Mouse (Mus musculus) cerebellum, adult 9-10 months (tissue): ENCODE results near the gene Aurkaip1.
"Not testable (repeated sequence)": the region's sequence is repeated elsewhere in the genome, so short reads cannot be mapped to it uniquely, and the experiment has no call there.

Source experiments
- DNase-seq: peaks from one replicate; pipeline ENCODE4 v3.0.0; 2022

The Aurkaip1 gene

DNA sequence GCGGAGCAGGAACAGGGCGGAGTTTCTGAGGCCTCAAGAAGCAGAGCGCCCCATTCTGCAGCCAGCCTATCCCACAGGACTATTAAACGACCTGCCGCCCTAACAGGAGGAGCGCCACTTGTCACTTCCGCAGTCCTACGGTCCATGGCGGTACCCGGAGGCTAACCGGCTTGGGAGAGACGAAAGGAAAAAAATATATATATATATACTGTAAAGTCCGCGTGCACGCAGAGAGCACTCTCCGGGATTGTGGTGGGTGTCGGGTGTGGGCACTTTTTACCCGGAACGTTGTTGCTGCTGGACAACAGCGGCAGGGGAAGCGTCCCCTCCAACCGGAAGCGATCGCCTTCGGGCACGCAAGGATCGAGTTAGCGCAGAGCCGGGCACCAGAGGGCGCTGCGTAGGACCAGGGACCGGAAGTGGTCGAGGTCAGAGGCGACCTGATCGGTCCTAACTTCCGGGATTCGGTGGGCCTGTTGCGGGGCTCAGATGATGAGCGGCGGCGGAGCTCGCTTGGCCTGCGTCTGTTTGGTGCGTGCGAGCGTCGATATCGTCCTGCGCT, at the start of gene Aurkaip1:
Gene Aurkaip1, plus strand, starts transcription at position 68 of the 562 bp plus-strand sequence.
- peak; percentile 95 for DNase-seq

DNA sequence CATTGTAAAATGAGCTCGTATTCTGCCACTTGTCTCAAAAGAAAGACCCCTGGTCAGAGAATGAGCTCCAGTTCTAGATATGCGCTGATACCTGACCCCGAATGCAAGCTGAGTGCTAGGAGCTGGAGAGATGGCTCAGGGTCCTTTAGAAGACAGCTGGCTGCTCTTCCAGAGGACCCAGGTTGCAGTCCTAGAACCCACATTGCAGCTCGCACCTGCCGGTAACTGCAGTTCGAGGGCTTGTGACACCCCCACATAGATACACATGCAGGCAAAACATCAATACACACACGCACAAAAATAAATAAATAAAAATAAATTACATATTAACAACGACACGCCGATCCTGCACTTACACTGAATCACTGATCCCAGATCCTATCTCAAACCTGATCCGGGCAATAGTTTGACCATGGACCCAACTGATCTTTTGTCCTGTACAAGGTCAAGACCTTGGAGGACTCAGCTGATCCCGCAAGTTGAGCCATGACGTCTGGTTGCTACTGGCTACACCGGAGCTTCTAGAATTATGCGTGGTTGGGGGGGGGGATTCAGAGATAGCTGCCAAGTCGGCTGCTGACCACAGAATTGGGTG, 47.5 kb upstream of the Aurkaip1 start:
- DNase-seq, result peak; percentile 39

DNA sequence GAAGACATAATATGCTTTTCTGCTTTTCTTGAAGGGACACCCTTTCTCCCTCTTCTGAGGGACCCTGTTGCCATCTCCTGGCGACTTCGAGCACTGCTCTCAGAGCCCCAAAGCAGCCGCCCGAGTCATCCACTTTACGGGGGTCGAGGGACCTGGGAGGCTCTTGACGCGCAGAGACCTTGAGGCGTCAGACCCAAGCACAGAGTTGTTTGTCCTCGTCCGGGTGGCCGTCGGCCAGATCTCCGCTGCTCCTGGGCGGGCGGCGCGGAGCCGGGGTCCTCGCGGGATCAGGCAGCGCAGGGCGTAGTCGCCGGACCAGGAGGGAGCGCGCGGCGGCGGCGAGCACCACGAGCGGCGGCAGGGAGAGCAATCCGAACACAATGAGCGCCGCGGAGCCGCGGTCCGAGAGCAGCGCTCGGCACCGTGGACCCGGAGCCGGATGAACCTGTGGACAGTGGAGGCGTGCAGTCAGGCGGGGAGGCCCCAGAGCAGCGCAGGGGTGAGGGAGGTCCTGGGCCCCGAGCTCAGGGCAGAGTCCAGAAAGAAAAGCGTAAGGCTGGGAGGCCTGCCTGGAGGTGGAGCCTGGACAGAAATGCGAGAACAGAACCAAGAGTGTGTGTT, 46.9 kb upstream of the Aurkaip1 start:
- DNase-seq, result peak; percentile 84

DNA sequence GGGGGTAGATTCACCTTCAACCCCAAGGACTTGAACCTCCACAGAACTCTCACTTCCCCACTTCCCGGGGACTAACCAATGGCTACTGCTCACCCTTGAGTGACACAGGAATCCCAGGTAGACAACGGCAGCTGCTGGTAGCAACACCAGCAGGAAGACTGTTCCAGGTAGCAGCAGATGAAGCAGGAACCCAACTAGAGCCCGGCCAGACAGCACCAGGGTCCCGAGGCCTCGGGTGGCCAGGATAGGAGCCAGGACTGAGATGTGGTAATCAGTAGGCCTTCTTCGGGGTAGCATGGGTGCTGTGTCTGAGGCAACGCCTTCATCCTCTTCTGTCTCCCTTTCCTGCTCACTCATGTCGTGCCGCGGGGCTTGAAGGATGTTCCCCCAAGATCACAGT, 45.8 kb upstream of the Aurkaip1 start:
- peak; percentile 36 for DNase-seq

DNA sequence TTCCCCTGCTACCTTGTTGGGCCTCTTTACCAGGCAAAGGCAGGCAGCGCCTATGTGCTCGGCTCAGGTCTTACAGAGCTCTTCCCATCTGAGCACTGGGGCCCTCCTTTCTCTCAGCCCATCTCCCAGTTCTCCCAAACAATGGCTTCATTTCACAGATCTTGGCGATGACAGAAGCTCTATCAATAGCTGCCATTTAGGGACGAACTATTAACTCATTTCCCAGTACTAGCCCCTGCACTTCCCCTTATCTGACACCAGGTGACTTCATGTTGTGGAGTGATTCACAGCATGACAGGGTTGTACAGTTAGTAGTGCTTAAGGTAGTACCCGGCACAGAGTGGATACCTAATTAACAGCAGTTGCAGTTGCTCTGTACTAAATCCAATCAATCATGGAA, 45.3 kb upstream of the Aurkaip1 start, which contains the start of gene Tmem88b:
Gene Tmem88b, minus strand, starts transcription at position 56 of the 400 bp plus-strand sequence.
- DNase-seq, result no peak

- no peak for DNase-seq
Observed at GRCm38 (mm10) chr4:155788300-155788699, 42.8 kb upstream of the Aurkaip1 start.

- DNase-seq, result not testable (repeated sequence)
Observed at GRCm38 (mm10) chr4:155788833-155789232, 42.2 kb upstream of the Aurkaip1 start.

- no peak for DNase-seq
Observed at GRCm38 (mm10) chr4:155790021-155790489, 41.0 kb upstream of the Aurkaip1 start, which contains the start of gene Ankrd65. Ankrd65 (plus strand) TSS chr4:155790439.

DNA sequence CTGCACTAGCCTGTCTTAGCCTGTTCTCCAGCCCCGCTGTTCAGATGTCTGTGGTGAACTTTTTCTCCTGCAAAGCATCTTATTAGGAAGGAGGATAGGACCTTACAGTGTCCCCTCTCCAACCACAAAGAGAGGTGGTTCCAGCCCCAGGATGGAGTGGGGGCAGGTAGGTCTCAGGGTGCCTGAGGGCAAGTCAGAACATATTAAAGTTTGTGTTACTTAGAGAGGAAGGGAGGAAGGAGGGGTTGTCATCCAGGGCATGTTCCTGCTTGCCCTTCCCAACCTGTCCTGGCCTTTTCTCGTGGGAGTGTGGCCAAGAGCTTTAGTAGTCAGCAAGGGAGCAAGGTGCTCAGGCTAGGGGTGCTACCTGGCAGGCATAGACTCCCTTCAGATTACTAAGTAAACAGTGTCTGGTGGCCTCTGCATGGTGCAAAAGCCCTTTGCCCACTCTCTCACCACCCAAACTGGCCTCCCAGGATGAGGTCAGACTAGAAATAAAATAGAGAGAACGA, 40.4 kb upstream of the Aurkaip1 start:
- no peak for DNase-seq

DNA sequence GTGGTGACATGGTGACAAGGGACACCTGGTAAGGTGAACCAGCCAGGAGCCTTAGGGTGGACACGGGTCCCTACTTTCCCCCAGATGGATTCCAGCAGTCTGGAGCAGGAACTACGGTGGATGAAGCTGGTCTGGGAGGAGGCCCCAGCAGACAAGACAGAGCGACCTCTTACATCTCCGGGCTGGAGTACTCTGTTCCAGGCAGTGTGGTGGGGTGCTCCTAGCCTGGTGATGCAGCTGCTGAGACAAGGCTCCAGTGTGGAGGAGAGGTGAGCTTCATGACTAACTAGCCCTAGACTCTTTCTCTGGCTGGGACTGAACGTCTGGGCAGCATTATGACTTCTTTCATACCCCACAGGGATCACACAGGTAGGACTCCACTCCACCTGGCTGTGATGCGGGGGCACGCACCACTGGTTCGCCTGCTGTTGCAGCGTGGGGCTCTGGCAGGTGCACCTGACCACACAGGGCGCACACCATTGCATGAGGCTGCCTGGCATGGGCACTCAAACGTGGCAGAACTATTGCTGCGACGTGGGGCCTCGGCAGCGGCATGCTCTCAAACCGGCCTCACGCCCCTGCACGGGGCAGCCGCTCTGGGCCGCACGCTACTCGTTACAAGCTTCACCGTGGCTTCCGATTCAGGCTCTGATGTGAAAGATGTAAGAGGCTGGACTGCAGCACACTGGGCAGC, 39.7 kb upstream of the Aurkaip1 start:
- no peak for DNase-seq

DNA sequence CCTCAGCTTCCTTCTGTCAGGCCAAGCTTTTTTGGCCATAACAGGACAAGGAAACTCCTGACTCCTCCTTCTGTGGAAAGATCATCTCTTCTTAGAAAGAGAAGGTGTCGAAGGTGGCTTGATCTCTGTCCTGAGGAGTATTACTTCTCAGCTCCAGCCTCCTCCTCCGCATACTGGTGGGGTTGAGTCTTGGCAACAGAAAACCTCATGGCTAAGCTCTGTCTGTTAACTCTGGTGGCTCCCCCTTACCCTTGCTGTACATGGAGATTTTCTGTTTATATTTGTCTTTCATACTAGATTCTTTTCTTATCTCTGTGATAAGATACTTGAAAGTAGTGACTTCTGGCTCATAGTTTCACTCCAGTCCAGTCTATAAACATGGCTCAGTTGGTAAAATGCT, 37.3 kb upstream of the Aurkaip1 start:
- no peak for DNase-seq

DNA sequence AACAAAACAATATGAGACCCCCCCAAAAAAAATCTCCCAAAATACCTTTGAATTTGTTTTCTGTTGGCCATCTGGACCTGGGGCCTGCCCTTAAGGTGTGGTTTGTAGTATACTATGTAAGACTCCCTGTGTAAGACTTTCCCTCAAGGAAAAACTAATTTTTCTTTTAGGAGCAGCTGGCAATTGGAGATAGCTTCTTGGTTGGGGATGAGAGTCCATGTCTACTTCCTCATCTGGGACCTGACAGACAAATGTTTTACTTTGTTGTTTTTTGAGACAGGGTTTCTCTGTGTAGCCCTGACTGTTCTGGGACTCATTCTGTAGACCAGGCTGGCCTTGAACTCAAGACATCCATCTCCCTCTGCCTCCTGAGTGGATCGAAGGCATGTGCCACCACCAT, 29.0 kb upstream of the Aurkaip1 start:
- DNase-seq, result no peak

GRCm38 (mm10) chr4:155802741-155803339, 28.2 kb upstream of the Aurkaip1 start, which contains the start of gene Mrpl20:
Mrpl20 (plus strand) TSS chr4:155802878.
- no peak for DNase-seq

- peak; percentile 94 for DNase-seq
Observed at GRCm38 (mm10) chr4:155803340-155804041, 27.6 kb upstream of the Aurkaip1 start.

GRCm38 (mm10) chr4:155807841-155808240, 23.2 kb upstream of the Aurkaip1 start:
- DNase-seq, result no peak

DNA sequence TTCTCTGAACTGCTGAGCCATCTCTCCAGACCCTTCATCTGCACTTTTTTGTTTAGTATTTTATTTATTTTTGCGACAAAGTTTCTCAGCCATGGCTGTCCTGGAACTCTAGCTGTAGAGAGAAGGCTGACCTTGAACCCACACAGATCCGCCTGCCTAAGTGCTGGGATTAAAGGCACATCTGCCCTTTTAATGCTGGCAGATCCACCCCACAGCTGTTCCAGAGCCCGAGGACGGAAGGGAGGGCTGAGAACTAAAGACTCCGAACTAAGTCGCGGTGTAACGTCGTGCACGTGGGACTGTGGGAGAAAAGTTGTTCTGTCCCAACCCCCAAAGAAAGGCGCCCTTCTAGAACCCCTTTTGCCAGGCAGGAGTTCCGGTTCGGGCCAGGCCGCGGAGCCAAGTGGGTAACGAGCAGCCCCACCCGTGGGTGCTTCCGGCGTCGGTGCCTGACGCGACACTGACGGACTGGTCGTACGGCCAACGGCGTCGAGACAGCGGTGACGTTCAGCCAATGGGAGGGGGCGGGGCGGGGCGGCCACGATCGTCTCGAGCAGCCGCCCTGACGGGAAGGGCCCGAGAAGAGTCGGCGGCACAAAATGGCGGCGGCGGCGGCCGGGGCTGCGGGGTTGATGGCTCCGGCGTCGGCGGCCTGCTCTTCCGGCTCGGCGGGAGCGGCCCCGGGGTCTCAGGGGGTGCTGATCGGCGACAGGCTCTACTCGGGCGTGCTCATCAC, 19.0 kb upstream of the Aurkaip1 start, which contains the start of gene Ccnl2:
Gene Ccnl2, plus strand, starts transcription at position 561 of the 736 bp plus-strand sequence.
- peak; percentile 90 for DNase-seq

DNA sequence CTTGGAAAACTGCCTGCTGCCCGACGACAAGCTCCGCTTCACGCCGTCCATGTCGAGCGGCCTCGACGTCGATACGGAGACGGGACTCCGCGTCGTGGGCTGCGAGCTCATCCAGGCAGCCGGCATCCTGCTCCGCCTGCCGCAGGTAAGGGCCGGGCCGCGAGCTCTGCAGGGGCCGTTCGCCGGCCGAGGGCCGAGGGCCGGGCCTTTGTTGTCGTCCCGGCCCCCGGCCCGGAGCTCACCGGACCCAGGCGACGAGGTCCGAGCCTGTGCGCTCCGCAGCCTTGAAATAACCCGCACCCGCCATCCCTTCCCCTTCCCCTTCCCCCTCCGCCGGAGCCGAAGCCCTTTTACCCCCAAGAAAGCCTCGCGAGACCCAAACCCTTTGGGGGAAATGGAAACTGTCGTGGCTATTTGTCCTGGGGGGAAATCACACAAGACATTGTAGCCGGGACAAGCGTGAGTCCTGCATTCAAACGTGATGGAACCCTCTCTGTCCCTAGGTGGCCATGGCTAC, 18.3 kb upstream of the Aurkaip1 start:
- no peak for DNase-seq

DNA sequence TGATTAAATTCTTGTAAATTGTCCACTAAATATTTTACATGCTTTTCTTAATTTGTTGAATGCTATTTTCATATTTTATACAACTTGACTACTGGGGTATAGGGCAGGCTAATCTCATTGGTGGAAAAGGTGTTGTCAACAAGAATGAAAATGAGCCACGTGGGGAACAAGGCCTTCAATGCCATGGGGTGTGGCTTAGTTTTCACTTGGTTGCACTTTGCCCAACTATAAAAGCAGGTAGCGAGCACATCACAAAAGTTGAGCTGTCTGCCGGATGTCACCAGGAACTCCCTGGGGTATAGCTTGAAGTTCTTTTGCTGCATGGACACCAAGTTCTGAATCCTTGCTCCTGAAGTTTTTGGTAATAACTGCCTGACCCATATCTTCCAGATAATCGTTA, 13.5 kb upstream of the Aurkaip1 start:
- DNase-seq, result no peak

- no peak for DNase-seq
Observed at GRCm38 (mm10) chr4:155821025-155821424, 10.0 kb upstream of the Aurkaip1 start.

DNA sequence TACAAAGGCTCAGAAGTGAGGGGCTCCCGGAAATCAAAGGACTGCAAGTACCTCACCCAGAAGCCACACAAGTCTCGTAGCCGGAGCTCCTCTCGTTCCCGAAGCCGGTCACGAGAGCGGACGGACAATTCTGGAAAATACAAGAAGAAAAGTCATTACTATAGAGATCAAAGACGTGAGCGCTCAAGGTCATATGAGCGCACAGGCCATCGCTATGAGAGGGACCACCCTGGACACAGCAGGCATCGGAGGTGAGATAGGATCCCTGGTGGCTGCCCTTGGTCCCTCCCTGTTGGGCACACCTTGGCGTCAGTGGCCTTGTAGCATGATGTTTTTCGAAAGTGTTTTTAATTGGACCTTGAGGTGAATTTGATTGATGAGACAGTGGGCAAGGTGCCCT, 7.6 kb upstream of the Aurkaip1 start:
- no peak for DNase-seq

GRCm38 (mm10) chr4:155829866-155830265, 1.2 kb upstream of the Aurkaip1 start:
- DNase-seq, result no peak
